Mouse (Mus musculus): Measurements from ENCODE around the gene Kcnc3. TPM values are rescaled to one million over a fixed set of nuclear protein-coding genes. Genes with fewer than 3 reads are reported as not detected.

Kcnc3 gene
- total RNA-seq, 2 experiments from 2014 or later: 184 to 186 TPM

- H3K4me3 ChIP-seq: no peak overlapping the region
- H3K27ac ChIP-seq: no peak overlapping the region
- no peak for TF ChIP-seq CTCF (conservative IDR thresholded peaks at IDR 0.05)
- DNase-seq (ENCODE audit: low spot score in 2 of 2): no peak
These were observed 38.1 kb downstream of the Kcnc3 start for GRCm38 (mm10) chr7:44628402-44629034.

- no peak for DNase-seq (ENCODE audit: low spot score in 2 of 2)
- no peak for TF ChIP-seq CTCF (conservative IDR thresholded peaks at IDR 0.05)
- no peak overlapping the region for H3K4me3 ChIP-seq
- no peak overlapping the region for H3K27ac ChIP-seq
These were observed 40.0 kb downstream of the Kcnc3 start for GRCm38 (mm10) chr7:44630437-44630836.

- no peak for TF ChIP-seq CTCF (conservative IDR thresholded peaks at IDR 0.05)
- Histone ChIP-seq H3K27ac (no peak overlapping the region), H3K4me3 (no peak overlapping the region)
- DNase-seq (ENCODE audit: low spot score in 2 of 2): no peak
These were observed 42.2 kb downstream of the Kcnc3 start for GRCm38 (mm10) chr7:44632676-44633075.

- Histone ChIP-seq H3K27ac (no peak overlapping the region), H3K4me3 (no peak overlapping the region)
- TF ChIP-seq CTCF (conservative IDR thresholded peaks at IDR 0.05): peak; percentile 72
- no peak for DNase-seq (ENCODE audit: low spot score in 2 of 2)
These were observed 42.9 kb downstream of the Kcnc3 start for GRCm38 (mm10) chr7:44633407-44633806.

GRCm38 (mm10) chr7:44636684-44637083 lies 46.2 kb downstream of the Kcnc3 start:
- Histone ChIP-seq H3K27ac (no peak overlapping the region), H3K4me3 (no peak overlapping the region)
- no peak for TF ChIP-seq CTCF (conservative IDR thresholded peaks at IDR 0.05)
- DNase-seq (ENCODE audit: low spot score in 2 of 2): no peak

- no peak for DNase-seq (ENCODE audit: low spot score in 2 of 2)
- H3K4me3 ChIP-seq: no peak overlapping the region
- TF ChIP-seq CTCF (conservative IDR thresholded peaks at IDR 0.05): no peak
- no peak overlapping the region for H3K27ac ChIP-seq
These were observed 48.2 kb downstream of the Kcnc3 start for GRCm38 (mm10) chr7:44638663-44639062.

- peak overlapping the region; percentile 13; the same call in 1 of the 2 replicates for H3K4me3 ChIP-seq
- DNase-seq (ENCODE audit: low spot score in 2 of 2): peak in 1 of 2 experiments; percentile 43
- no peak overlapping the region for H3K27ac ChIP-seq
- TF ChIP-seq CTCF (conservative IDR thresholded peaks at IDR 0.05): no peak
These were observed 50.6 kb downstream of the Kcnc3 start for GRCm38 (mm10) chr7:44640843-44641605.

GRCm38 (mm10) chr7:44641887-44642286 lies 51.4 kb downstream of the Kcnc3 start:
- peak in 1 of 2 experiments; percentile 82 for DNase-seq (ENCODE audit: low spot score in 2 of 2)
- H3K4me3 ChIP-seq: no peak overlapping the region
- peak; percentile 84 for TF ChIP-seq CTCF (conservative IDR thresholded peaks at IDR 0.05)
- no peak overlapping the region for H3K27ac ChIP-seq

- no peak for DNase-seq (ENCODE audit: low spot score in 2 of 2)
- TF ChIP-seq CTCF (conservative IDR thresholded peaks at IDR 0.05): no peak
- no peak overlapping the region for H3K27ac ChIP-seq
- H3K4me3 ChIP-seq: no peak overlapping the region
These were observed 54.8 kb downstream of the Kcnc3 start for GRCm38 (mm10) chr7:44645256-44645655.

GRCm38 (mm10) chr7:44645951-44646350 lies 55.5 kb downstream of the Kcnc3 start:
- Histone ChIP-seq H3K4me3 (no peak overlapping the region), H3K27ac (no peak overlapping the region)
- DNase-seq (ENCODE audit: low spot score in 2 of 2): no peak
- TF ChIP-seq CTCF (conservative IDR thresholded peaks at IDR 0.05): no peak

- peak; percentile 92 for TF ChIP-seq CTCF (conservative IDR thresholded peaks at IDR 0.05)
- H3K27ac ChIP-seq: no peak overlapping the region
- DNase-seq (ENCODE audit: low spot score in 2 of 2): peak; percentile 72 to 86
- no peak overlapping the region for H3K4me3 ChIP-seq
These were observed 56.7 kb downstream of the Kcnc3 start for GRCm38 (mm10) chr7:44647042-44647724.

- no peak for TF ChIP-seq CTCF (conservative IDR thresholded peaks at IDR 0.05)
- DNase-seq (ENCODE audit: low spot score in 2 of 2): no peak
- no peak overlapping the region for H3K27ac ChIP-seq
- H3K4me3 ChIP-seq: no peak overlapping the region
These were observed 57.3 kb downstream of the Kcnc3 start for GRCm38 (mm10) chr7:44647729-44648128.

- TF ChIP-seq CTCF (conservative IDR thresholded peaks at IDR 0.05): no peak
- H3K4me3 ChIP-seq: no peak overlapping the region
- no peak for DNase-seq (ENCODE audit: low spot score in 2 of 2)
- no peak overlapping the region for H3K27ac ChIP-seq
These were observed 58.7 kb downstream of the Kcnc3 start for GRCm38 (mm10) chr7:44649094-44649610.

Measured in layer of hippocampus, adult 2 months (tissue).